Mouse (Mus musculus): ENCODE results near the gene Oip5.
A peak's percentile ranks its signal among the peaks of the same experiment; 100 is the strongest.
"Not testable (repeated sequence)": the region's sequence is repeated elsewhere in the genome, so short reads cannot be mapped to it uniquely, and the experiment has no call there.

The Oip5 gene

DNA sequence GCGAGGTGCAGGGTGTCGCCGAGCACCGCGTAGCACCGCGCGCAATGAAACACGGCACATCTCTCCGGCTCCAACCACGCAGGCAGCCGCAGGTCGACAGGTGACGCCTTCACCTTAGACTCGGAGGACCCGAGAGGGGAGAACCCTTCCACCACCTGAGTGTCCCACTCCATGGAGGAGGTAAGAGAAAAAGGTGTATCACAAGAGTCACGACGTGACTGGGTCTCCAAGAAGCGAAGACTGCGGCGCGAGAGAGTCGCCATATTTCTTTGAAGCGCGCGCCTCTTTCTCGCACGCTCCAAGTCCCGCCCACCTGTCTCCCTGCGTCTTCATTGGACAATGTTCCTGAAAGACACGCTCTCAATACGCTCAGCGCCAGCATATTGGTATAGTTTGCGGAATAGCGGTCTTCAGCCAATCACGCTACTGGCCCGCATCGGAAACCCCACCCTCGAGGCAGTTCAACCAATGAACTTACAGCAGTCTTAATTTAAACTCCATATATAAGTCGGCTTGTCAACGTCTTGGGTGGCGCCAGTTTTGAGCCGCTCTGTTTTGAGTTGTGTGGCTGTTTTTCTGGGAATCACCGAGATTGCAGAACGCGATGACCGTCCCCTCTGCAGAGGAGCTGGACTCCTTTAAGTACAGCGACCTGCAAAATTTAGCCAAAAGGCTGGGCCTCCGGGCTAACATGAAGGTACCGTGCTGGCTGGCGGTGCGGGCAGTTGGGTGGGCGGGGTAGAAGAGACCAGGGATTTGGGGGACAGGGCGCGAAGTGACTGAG, at the start of gene Oip5, which contains the start of gene Nusap1:
Gene Oip5 (minus strand): TSS at position 271 of the 784 bp plus-strand sequence.
Gene Nusap1 (plus strand): TSS at position 100 of the 784 bp plus-strand sequence.
- DNase-seq (ENCODE audit: low read depth, low spot score): peak; percentile 99

GRCm38 (mm10) chr2:119665744-119666143, 47.5 kb upstream of the Oip5 start:
- DNase-seq (ENCODE audit: low read depth, low spot score): not testable (repeated sequence)

- peak; percentile 91 for DNase-seq (ENCODE audit: low read depth, low spot score)
Measured at GRCm38 (mm10) chr2:119662220-119663182, 44.2 kb upstream of the Oip5 start, which contains the start of gene Ndufaf1. Ndufaf1 (minus strand) TSS chr2:119662827.

GRCm38 (mm10) chr2:119644254-119644653, 26.0 kb upstream of the Oip5 start:
- DNase-seq (ENCODE audit: low read depth, low spot score): no peak

- no peak for DNase-seq (ENCODE audit: low read depth, low spot score)
Measured at GRCm38 (mm10) chr2:119641214-119641912, 23.1 kb upstream of the Oip5 start.

DNA sequence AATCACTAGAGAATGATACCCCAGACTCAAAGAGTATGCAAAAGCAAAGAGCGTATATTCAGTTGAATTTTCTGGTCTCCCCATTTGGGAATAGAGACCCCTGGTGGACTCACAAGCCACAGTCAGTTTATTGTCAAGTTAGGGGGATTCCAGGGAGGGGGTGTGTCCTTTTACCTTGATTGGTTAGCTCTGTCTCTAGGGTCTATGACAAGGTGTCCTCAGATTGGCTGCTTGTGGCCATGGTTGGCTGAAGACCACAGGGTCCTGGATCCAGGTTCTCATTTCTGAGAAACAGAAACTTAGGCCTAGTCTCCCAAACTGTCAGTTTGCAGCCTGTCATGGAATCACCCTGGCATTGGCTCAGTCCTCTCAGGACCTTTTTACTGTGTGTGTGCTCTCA, 18.5 kb upstream of the Oip5 start:
- no peak for DNase-seq (ENCODE audit: low read depth, low spot score)

GRCm38 (mm10) chr2:119621302-119621701, 3.0 kb upstream of the Oip5 start:
- no peak for DNase-seq (ENCODE audit: low read depth, low spot score)

- not testable (repeated sequence) for DNase-seq (ENCODE audit: low read depth, low spot score)
Measured at GRCm38 (mm10) chr2:119619002-119619401, 733 bp upstream of the Oip5 start.

DNA sequence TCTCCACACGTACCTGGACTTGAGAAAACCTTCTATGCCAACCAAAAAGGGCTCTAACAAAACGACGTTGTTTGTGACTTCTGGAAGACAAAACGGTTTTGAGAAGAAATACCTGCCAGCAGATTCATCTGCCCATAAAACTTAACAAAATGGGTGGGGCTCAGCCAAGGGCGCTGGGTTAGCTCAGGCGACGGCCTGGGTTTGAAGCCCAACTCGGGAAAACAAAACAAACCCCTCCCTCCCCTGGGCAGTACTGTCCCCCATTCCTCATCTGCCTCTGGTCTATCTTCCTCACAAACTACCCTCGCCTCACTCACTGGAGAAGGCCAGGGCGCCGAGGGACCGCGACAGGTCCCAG, 449 bp downstream of the Oip5 start:
- peak; percentile 51 for DNase-seq (ENCODE audit: low read depth, low spot score)

DNA sequence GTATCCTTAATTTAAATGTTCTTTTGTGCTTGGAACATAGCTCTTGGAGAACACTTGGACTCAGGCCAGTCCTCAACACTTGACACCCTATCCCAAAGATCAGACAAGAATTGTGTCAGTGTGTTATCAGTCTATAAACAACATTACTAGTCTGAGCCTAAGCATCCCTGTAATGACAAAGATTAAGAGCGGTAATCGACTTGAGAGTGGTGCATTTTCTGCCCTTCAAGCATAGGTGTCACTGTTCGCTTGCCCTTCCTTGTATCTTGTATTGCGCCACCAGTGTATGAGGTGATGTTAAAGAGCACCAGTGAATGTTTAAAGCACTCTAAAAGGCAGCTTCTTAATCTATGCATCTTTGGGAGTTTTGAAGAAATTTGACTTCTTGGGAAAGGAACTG, 11.2 kb downstream of the Oip5 start:
- DNase-seq (ENCODE audit: low read depth, low spot score): no peak

DNA sequence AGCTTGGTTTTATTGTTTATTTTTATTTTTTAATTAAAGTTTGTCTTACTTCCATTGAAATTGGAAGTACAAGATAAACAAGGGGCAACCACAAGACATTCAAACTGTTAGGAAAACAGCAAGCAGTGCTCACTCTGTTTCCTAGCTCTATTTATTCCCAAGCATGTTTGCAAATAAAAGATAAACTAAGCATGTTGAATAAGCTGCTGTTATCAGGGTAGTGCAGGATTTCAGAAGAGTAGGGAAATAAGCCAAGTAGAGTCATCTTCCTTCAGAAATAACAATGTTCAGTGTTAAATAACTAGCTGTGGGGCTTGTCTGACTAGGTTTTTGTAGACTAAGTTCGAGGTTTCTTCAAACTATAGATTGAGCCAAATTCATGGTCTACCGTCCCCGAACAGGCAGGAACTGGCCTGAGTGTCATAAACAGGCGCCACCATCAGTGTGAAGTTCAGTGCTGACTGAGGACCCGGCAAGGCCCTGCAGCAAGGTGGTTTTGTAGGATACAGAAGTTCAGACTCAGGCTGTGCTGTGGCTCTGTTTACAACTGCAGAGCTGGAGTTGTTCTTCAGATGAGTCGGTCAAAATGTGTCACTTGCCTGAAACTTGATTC, 12.8 kb downstream of the Oip5 start:
- DNase-seq (ENCODE audit: low read depth, low spot score): no peak

DNA sequence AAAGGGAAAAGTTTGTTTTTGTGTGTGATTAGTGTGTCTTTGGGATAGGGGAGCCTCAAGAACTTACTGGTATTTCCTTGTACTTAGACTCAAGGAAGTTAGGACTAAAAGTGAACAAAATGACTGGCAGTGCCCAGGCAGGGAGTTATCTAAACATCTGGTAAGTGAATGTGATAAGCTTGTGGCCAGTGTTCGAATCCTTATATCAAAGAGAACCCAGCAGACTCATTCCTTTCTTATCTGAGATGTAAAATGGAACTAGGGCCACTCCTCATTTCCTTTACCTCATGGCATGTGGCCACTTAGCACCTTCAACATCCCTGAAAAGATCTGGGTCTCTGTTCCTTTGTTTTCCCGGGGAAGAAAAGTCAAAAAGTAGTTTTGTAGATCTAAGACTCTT, 14.4 kb downstream of the Oip5 start:
- DNase-seq (ENCODE audit: low read depth, low spot score): no peak

DNA sequence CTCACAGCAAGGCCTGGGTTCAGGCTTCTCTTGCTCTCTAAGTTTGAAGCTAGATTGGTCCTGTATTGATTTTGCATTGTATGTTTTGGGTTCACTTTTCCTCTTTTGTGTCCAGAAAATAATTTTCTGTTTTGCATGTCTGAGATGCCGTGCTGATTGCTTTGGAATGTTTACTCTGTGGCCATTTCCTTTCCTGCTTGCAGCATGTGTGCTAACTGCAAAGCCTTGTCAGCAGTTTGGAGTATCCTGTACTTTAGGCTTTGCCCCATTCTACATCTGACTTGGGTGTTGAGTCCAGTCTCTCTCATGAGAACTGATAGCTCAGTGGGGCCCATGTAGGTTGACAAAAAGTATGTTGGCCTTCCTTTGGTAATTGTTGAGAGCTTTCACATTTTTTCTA, 15.8 kb downstream of the Oip5 start:
- no peak for DNase-seq (ENCODE audit: low read depth, low spot score)

- DNase-seq (ENCODE audit: low read depth, low spot score): not testable (repeated sequence)
Measured at GRCm38 (mm10) chr2:119601575-119601974, 16.7 kb downstream of the Oip5 start.

DNA sequence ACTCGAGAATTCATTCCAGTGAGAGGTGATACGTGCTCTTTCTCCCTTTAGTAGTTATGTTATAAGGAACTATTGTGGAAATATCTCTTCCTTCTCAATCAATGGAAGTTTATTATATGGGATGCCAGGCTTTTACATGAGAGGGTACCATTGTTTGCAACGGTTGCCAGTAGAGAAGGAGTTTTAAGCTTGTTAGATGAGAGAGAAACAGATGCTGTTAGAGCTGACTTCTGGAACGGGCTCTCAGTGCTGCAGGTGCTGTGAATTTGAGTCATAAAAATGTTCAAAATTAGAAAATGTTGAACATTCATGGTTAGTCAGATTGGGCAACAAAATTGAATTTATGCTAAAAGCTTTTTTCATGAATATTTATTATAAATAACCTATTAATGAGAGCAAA, 17.2 kb downstream of the Oip5 start:
- DNase-seq (ENCODE audit: low read depth, low spot score): no peak

DNA sequence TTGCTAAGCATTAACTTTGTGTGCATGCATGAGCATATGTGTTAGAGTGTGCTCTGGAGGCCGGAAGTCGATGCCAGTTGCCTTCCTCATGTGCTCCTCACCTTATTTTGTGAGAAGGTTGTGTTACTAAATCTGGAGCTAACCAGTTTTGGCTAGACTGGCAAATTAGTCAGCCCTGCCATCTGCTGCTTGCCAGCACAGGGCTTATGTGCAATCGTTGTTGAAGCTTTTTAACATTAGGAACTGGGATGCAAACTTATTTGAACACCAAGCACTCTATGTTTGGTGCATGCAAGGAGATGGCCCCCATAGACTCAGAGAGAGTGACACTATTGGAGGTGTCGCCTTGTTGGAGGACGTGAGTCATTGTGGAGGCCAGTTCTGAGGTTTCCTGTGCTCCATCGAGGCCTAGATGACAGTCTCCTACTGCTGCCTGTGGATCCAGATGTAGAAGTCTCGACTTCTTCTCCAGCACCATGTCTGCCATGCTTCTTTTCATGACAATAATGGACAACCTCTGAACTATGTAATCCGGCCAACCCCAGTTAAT, 21.4 kb downstream of the Oip5 start:
- DNase-seq (ENCODE audit: low read depth, low spot score): peak; percentile 34

DNA sequence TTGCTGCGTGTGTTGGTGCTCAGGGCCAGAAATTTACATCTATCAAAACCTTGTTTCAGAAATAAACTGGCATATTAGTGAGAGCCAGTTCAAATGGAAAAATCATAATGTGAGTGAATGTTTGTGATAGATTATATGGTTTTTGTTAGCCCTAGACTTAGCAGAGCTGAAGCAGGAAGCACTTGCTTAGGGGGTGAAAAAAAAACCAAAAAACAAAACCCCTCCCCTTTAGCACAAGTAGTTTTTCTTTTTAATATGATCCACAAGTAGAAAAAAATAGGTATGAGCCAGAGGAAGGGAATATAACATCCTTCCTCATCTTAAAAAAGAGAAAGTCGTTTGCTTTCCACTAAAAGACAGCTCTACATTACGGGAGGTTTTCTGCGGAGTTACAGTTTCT, 23.0 kb downstream of the Oip5 start:
- DNase-seq (ENCODE audit: low read depth, low spot score): peak; percentile 24

DNA sequence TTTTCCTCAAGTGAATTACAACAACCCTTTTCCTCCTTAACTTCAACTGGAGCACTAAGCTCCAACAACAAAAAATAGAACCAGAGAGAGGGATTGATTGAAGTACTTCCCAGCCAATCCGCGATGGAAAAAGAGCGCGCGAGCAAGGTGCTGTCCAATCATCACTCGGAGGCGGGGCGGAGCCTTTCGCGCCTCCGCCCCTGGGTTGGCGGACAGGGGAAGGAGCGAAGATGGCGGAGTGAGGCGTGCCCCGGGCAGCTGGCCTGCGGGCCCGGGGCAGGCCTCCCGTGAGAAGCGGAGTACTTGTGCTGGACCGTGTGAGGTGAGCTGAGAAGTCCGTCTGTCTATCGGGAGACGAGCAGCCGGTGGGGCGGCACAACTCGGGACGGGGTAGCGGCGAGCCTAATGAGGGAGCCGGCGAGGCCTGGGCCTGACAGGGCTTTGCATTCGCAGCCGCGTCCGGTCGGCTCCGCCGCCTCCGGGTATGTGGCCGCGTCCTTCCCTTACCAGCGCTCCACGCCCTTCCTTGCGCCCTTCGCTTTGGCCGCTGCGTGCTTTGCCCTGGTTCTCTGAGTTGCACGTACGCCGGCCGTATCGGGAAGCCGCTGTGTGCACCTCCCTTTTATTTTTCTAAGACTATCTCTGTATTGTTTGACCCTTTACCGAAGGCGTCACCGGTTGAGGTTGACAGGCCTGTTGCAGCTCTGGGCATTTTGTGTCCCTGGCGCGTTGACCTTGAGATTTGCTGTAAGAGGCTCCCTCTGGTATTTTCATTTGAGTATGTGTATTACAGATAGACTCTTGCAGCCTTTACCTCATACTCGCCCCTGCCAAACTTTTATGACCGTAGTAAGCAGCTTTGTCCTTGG, 23.9 kb downstream of the Oip5 start:
- DNase-seq (ENCODE audit: low read depth, low spot score): peak; percentile 98

GRCm38 (mm10) chr2:119593765-119594112, 24.5 kb downstream of the Oip5 start:
- DNase-seq (ENCODE audit: low read depth, low spot score): no peak

DNA sequence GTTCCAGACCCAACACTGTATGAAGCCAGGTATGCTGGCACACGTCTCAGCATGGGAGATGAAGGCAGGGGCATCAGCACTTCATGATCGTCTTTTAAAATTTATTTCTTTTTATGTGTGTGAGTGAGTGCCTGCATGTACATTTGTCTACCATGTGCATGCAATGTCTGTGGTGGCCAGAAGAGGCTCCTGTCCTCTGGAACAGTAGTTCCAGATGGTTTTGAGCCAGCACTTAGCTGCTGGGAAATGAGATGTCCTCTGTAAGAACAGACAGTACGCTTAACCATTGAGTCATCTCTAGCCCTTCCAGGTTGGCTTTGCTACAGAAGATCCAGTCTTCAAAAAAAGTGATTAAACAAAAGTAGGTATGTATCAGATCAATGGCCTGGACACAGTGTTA, 27.0 kb downstream of the Oip5 start:
- peak; percentile 84 for DNase-seq (ENCODE audit: low read depth, low spot score)
